Mouse (Mus musculus): ENCODE results near the gene Xxylt1.

Xxylt1 gene

DNA sequence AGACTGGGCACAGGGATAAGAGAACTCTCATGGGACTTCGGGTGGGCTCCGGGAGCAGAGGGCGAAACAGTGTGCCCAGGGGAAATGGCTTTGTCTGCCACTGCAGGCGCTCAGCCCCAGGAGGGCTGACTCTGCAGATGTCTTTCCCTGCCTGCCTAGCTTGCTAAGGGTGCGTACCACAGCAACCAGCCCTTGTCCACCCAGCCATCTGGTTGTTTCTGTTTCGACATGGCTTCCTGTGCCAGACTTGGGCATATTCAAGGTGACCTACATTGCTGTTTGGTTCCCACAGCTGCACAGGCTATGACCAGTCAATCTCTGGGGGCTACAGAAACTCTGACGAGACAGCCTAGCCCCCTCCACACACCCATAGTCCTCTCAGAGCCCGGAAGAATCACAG lies 118.7 kb downstream of the Xxylt1 start:
- POLR2A ChIA-PET = interaction anchor here in 2 of 4 experiments (1.2 to 2.3 kb wide), 5 partner anchors 9 to 337 kb away, joined by 3 to 5 read pairs (median 5); no protein-coding TSS in a partner anchor
- CTCF ChIA-PET = interaction anchor here in 3 of 4 experiments (0.6 to 1.8 kb wide), 4 partner anchors 15 to 532 kb away, joined by 3 to 7 read pairs (median 4); no protein-coding TSS in a partner anchor

DNA sequence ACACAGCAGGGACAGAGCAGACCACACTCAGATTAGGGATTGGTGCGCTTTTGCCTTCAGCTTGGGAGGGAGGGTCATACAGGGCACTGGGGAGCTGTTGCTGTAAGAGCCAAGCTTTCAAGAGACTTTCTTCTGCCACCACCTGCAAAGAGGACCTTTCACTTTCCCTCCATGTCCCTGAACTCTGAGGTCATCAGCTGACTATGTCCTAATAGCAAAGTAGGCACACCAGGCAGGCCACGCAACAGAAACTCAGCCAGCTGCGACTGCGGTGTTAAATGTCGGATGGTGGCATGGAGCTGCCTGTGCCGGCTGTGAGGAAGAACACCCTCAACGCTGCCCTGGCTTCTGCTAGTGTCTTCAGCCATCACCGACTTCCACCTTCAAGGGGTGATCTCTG lies 120.1 kb downstream of the Xxylt1 start:
- POLR2A ChIA-PET = interaction anchor here in 2 of 4 experiments (0.6 to 1.1 kb wide), 3 partner anchors 9 to 389 kb away, joined by 3 to 4 read pairs (median 3); no protein-coding TSS in a partner anchor

DNA sequence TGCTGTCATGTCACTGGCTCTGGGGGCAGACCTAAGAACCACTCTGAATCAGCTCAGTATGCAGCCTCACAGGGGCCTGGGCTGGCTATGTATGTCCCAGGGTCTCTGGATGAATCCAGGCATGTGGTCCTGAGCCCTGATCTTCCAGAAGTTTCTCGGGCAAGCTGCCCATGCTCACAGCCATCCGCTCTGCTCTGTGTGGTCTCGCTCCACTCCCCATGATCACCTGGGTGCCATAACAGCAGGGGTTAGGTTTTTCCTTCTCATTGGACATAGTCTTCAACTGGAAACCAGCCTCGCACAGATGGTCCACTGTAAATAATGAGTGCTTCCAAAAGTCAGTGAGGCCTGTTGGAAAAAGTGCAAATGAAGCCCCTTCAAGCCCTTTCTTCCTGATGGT lies 121.0 kb downstream of the Xxylt1 start:
- CTCF ChIA-PET = interaction anchor here in 1 of 4 experiments (1.6 kb wide), 1 partner anchor 9 kb away, joined by 3 read pairs; no protein-coding TSS in a partner anchor
- POLR2A ChIA-PET = interaction anchor here in 2 of 4 experiments (1.0 to 1.1 kb wide), 2 partner anchors 8 to 9 kb away, joined by 3 read pairs; no protein-coding TSS in a partner anchor

More for the DNA sequence above, 120.1 kb downstream of the Xxylt1 start:
- CTCF ChIA-PET = interaction anchor here in 1 of 4 experiments (1.8 kb wide), 1 partner anchor 16 kb away, joined by 4 read pairs; no protein-coding TSS in a partner anchor

DNA sequence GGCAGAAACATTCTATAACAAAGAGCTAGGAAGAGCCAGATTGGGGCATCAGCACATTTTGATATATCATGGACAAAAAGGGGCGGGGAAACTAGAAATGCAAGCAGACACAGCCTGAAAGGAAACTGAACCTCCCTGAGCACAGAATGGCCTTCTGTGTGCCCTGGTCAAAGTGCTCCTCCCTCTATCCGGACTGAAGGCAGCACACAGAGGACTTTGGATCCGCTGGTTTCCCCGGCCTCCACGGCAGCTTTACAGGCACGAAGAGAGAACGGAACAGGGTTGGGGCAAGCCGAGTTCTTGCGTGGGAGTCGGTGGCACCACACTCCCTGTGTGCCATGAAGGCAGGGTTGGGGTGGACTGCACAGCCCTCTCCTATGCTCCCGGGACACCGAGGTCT lies 121.5 kb downstream of the Xxylt1 start:
- ChIA-PET POLR2A (interaction anchor here in 1 of 4 experiments (1.0 kb wide), 1 partner anchor 9 kb away, joined by 3 read pairs; no protein-coding TSS in a partner anchor), CTCF (interaction anchor here in 1 of 4 experiments (1.1 to 1.6 kb wide), 2 partner anchors 9 to 111 kb away, joined by 3 read pairs; no protein-coding TSS in a partner anchor)

DNA sequence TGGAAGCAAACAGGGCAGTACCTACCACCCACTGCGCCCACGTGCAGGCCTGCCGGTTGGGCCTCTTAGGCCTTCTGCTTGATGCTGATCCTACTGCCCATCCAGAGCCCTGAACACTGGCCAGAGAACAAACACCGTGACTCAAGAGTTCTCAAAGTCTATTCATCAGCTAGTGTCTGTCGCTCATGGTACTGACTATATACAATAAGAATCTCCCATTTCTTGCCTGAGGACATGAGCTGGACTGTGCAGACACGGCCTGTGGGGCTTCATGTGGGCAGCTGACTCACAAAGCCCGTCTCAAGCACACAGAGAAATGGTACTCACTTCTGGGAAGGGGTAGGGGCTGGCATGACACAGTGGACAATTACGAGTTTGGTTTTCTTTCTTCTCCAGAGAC lies 125.1 kb downstream of the Xxylt1 start:
- ChIA-PET POLR2A (interaction anchor here in 2 of 4 experiments (0.5 to 2.1 kb wide), 7 partner anchors 9 to 533 kb away, joined by 3 to 7 read pairs (median 3); partner anchors contain the start of gene Fam43a (in 1 of the 2)), CTCF (interaction anchor here in 2 of 4 experiments (0.6 to 2.8 kb wide), 5 partner anchors 13 to 115 kb away, joined by 3 to 9 read pairs (median 3); no protein-coding TSS in a partner anchor)

DNA sequence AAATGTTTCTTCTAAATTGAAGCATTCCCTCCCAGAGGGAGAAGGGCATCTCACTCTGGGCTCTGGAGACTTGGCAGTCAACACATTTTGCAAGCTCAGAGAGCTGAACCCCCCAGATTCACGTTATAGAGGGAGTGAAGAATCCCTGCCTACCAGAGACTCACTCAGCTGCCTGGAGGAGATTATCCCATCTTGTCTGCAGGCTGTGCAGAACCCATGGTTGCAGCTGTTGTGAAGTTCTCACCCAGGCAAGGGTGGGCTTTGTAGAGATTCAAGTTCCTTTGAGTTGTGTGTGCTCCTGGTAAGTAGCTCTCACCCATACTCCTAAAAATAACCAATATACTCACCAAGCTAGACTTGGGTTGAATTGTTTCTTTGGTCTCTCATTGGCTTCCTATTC lies 132.6 kb downstream of the Xxylt1 start:
- ChIA-PET POLR2A (no interaction called here), CTCF (interaction anchor here in 1 of 4 experiments (0.6 kb wide), 1 partner anchor 370 kb away, joined by 4 read pairs; no protein-coding TSS in a partner anchor)

DNA sequence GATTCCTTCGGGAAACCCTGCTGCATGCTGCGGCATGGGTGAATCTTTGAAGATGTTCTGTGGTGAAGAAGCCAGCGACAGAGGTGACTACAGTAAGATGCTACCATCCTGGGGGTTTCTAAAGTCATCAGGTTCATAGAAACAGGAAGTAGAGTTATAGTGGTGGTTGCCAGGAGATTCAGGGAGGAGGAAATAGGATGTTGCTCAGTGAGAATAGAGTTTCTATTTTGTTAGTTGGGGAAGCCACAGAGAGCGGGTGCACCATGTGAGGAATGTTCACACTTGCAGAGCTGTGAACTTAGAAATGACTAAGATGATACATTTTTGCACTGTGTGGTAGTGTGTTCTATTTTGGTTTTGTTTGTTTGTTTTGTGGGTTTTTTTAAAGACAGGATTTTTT lies 133.0 kb downstream of the Xxylt1 start:
- ChIA-PET CTCF (no interaction called here), POLR2A (no interaction called here)

DNA sequence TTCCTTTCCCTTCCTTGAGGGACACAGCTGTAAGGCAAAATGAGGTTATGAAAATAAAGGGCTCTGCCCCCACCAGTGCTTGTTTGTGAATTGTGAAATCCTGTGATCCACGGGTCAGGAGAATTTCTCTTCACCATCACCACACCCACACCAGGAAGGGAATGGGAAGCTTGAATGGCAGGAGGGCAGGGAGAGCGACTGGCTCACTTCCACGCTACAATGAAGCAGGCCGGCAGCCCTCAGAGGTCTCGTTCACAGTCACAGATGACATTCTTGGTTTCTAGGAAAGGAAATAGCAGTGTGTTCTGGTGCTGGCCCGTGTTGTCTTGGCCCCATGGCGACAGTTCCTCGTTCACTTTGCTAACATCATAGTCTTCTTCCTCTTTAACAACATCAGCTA lies 136.3 kb downstream of the Xxylt1 start:
- POLR2A ChIA-PET = interaction anchor here in 1 of 4 experiments (1.0 to 1.1 kb wide), 2 partner anchors 10 to 13 kb away, joined by 3 to 4 read pairs; no protein-coding TSS in a partner anchor
- CTCF ChIA-PET = interaction anchor here in 1 of 4 experiments (1.1 kb wide), 1 partner anchor 126 kb away, joined by 4 read pairs; no protein-coding TSS in a partner anchor

DNA sequence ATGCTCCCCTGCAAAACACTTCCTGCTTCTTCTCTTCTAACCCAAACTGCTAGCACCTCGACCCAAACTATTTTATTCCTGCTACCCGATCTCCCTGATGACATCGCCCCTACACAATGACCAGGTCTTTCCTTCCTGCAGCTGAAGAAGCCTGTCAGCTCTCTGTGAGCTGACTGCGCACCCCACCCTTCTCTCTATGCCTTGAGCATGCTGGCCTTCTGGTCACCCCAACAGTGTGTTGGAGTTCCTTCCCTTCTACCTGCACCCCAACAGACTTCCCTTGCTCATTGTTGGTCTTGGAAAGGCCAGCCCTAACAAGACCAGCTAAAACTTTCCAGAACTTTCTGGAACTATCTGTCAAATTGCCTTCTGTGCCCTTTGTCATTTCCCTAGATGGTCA lies 137.3 kb downstream of the Xxylt1 start:
- ChIA-PET CTCF (interaction anchor here in 2 of 4 experiments (0.8 to 1.1 kb wide), 2 partner anchors 127 kb away, joined by 4 to 5 read pairs; no protein-coding TSS in a partner anchor), POLR2A (interaction anchor here in 2 of 4 experiments (1.2 to 1.6 kb wide), 2 partner anchors 125 to 126 kb away, joined by 4 to 5 read pairs; no protein-coding TSS in a partner anchor)

DNA sequence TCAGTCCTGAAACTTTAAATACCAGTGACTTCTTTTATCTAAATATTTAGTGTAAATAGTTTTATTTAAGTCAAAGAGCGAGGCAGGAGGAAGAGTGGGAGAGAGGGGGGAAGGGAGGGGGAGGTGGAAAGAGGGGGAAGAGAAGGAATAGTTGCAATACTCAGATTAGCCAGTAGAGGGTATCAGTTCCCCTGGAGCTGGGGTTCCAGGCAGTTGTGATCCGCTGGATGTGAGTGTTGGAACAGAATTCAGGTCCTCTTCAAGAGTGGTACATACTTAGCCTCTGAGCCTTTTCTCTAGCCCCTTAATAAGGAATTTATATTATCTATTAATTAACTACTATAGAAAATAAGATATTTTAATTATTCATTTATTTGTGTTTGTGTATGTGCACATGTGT lies 140.5 kb downstream of the Xxylt1 start:
- POLR2A ChIA-PET = interaction anchor here in 3 of 4 experiments (0.6 to 1.4 kb wide), 12 partner anchors 15 to 373 kb away, joined by 3 to 6 read pairs (median 3); no protein-coding TSS in a partner anchor
- CTCF ChIA-PET = interaction anchor here (0.5 to 3.4 kb wide), 12 partner anchors 15 to 414 kb away, joined by 3 to 14 read pairs (median 3); no protein-coding TSS in a partner anchor

DNA sequence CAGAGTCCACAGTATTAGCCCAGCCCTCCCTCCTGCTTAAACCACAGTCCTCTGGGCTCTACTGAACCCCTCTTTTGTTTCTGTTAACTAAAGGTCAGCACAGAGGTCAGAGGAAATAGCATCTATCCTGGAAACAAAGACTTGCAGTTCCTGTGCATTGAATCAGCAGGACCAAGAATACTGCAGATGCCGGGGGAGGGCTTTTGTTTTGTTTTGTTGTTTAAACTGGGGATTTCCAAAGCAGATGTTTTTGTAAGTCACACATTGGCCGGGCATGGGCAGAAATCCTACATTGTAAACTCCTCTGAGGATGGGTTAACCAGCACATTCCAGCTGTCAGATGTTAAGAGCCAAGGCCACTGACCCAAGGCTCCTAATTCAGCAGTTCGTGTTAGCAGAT lies 141.3 kb downstream of the Xxylt1 start:
- ChIA-PET CTCF (interaction anchor here in 3 of 4 experiments (0.5 to 3.4 kb wide), 8 partner anchors 23 to 338 kb away, joined by 3 to 14 read pairs (median 4); no protein-coding TSS in a partner anchor), POLR2A (interaction anchor here in 3 of 4 experiments (0.6 to 1.5 kb wide), 6 partner anchors 18 to 373 kb away, joined by 3 to 10 read pairs (median 3); no protein-coding TSS in a partner anchor)

DNA sequence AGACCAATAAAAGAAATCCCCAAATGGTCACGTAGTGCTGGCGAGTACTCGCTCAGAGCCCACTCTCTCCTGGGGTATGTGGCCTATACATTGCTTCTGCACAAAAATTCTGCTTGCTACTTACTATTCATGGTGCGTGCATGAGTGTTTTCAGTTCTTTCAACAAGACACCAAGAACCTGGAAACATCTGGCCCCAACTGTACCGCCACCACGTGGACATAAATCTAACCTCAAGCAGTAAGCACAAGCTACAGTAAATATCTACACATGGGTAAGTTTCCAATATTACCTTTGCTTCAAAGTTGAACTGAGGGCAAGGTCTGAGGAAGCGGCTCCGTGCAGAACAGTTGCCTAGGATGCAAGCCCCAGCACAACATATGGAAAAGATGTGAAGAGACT lies 142.0 kb downstream of the Xxylt1 start:
- CTCF ChIA-PET = interaction anchor here (0.6 to 3.4 kb wide), 8 partner anchors 24 to 339 kb away, joined by 3 to 14 read pairs (median 4); no protein-coding TSS in a partner anchor

DNA sequence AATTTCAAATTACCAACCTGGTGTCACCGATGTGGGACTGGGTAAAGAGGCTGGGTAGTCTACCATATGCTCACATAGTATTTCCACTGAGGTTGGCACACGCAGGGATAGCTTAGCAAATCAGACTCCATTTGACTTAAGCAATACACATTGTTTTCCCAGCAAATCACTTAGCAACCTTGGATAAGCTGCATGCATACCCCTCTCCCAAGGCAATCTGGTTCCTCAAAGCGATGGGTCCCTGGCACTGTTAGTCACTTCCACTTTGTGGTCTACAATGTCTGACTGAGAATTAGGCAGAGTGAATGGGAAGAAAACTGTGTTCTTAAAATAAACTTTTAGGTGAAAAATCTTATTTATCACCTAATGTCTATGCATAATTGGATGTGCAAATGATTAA lies 142.6 kb downstream of the Xxylt1 start:
- CTCF ChIA-PET = interaction anchor here (0.6 to 3.4 kb wide), 7 partner anchors 25 to 338 kb away, joined by 3 to 14 read pairs (median 4); no protein-coding TSS in a partner anchor
- POLR2A ChIA-PET = interaction anchor here in 3 of 4 experiments (0.6 to 4.4 kb wide), 7 partner anchors 13 to 352 kb away, joined by 3 to 30 read pairs (median 3); partner anchors contain the start of gene Fam43a (in 1 of the 3)

More for the DNA sequence above, 142.0 kb downstream of the Xxylt1 start:
- POLR2A ChIA-PET = interaction anchor here in 3 of 4 experiments (0.6 to 1.5 kb wide), 5 partner anchors 19 to 353 kb away, joined by 3 to 10 read pairs (median 3); no protein-coding TSS in a partner anchor

DNA sequence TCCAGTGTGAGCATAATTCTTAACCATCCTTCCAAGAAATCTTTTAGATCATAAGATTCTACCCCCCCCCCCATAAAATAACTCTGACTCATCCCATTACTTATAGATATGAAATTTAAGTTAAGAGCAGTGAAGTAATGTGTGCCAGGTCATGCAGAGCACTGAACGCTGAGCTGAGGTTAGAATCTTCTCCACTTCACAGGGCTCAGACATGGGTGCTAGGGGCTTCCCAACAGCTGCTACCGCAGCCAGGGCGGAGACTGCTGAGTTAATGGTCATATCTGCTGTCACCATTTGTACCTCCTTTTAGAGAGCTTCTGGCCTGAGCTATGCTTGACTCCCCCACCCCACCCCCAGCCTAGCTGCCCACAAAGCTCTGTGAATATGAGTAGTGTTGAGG lies 143.6 kb downstream of the Xxylt1 start:
- POLR2A ChIA-PET = interaction anchor here in 3 of 4 experiments (0.6 to 4.4 kb wide), 6 partner anchors 21 to 528 kb away, joined by 3 to 30 read pairs (median 3); partner anchors contain the start of gene Fam43a (in 1 of the 3)
- CTCF ChIA-PET = interaction anchor here in 1 of 4 experiments (1.0 to 1.4 kb wide), 2 partner anchors 34 to 337 kb away, joined by 3 to 4 read pairs; no protein-coding TSS in a partner anchor

DNA sequence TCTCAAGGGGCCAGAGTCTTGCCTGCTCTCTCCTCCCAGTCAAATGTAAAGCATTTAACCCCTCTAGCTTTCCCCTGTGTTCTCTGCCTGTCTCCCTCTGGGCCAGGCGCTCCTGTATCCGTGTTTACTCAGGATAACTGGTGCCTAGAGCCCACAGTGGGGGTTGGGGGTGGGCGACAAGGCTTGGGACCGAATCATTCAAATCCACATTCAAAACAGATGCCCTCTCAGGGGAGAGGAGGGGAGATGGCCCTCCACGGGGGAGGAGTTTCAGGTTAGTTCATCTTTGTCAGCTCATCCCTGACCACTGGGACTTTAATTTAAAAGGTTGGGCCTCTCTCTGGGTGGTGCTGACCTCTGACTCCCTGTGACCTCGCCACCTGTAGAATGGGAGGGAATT lies 144.8 kb downstream of the Xxylt1 start:
- POLR2A ChIA-PET = interaction anchor here in 3 of 4 experiments (0.5 to 4.4 kb wide), 22 partner anchors 10 to 470 kb away, joined by 3 to 30 read pairs (median 4); partner anchors contain the start of gene Fam43a (in 1 of the 3)
- CTCF ChIA-PET = interaction anchor here (0.8 to 2.7 kb wide), 5 partner anchors 15 to 336 kb away, joined by 3 to 11 read pairs (median 4); no protein-coding TSS in a partner anchor

DNA sequence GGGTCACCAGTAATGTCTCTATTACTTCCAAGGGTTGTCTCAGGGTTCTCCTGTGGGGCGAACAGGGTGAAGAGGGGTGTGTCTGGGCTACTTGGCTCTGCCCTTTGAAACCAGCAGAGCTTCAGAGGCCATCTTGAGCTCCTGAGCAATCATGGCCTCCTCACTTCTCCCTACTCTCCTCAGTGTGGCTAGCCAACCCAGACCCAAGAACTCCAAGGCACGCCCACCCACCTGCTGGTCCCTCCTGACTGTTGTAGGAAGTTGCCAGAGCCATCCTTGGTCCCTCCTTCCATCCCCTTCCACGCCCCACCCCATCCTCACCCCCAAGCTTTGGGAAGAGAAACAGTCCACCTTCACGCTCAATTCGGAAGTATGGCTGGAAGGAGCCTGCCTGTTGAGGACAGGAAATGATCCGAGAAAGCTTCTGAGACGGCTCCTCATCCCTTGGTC lies 145.2 kb downstream of the Xxylt1 start:
- POLR2A ChIA-PET = interaction anchor here in 3 of 4 experiments (0.5 to 4.4 kb wide), 34 partner anchors 9 to 470 kb away, joined by 3 to 30 read pairs (median 4); partner anchors contain the start of genes Fam43a (in 2 of the 3) and Xxylt1 (in 1 of the 3)

DNA sequence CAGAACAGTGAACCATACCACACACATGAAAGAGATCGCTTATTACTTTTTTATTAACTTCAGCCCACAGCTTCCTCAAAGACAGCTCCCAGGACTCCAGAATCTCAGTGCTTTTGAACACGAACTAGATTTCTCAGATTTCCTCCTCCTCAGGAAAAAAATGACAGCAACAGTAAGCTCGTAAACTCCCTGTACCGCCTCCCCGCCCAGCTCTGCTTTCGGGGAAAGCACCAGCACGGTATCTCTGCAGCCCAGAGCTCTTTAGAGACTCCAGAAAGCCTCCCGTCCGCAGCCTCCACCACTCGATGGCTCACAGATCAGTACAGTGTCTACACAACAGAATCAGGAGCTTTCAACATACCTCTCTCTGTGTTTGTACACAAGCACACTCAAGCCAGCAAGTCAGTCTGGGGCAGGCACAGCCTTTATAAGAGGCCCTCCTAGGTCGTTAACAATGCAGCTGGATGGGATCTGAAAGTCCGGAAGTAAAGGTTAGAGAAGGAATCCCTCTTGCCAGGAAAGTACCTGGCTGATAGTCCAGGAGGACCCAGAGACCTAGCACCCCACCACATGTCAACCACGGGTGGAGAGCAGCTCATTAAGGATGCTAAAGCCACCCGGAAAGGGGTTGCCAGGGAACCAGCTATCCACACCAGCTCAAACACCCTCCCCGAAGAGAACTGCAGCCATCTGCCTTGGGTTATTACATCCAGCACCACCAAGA lies 146.1 kb downstream of the Xxylt1 start:
- POLR2A ChIA-PET = interaction anchor here in 3 of 4 experiments (0.6 to 4.4 kb wide), 29 partner anchors 9 to 417 kb away, joined by 3 to 30 read pairs (median 4); partner anchors contain the start of genes Fam43a (in 2 of the 3) and Xxylt1 (in 1 of the 3)

More for the DNA sequence above, 145.2 kb downstream of the Xxylt1 start:
- CTCF ChIA-PET = interaction anchor here (0.8 to 2.7 kb wide), 8 partner anchors 15 to 412 kb away, joined by 3 to 11 read pairs (median 4); no protein-coding TSS in a partner anchor

More for the DNA sequence above, 146.1 kb downstream of the Xxylt1 start:
- CTCF ChIA-PET = interaction anchor here in 3 of 4 experiments (1.0 to 2.7 kb wide), 6 partner anchors 34 to 412 kb away, joined by 3 to 11 read pairs (median 6); no protein-coding TSS in a partner anchor

Measured in embryonic stem cell, embryonic (primary cell).